Mouse (Mus musculus) bone marrow macrophage, adult 2 months (primary cell): ENCODE results near the gene Cfap57. TPM values are rescaled to one million over a fixed set of nuclear protein-coding genes. Genes with fewer than 3 reads are reported as not detected.
A peak's percentile ranks its signal among the peaks of the same experiment; 100 is the strongest.
"Not testable (repeated sequence)": the region's sequence is repeated elsewhere in the genome, so short reads cannot be mapped to it uniquely, and the experiment has no call there.

Experiments used
- H3K27ac ChIP-seq: 2 replicates; pipeline ENCODE4 v1.5.1; 2012; ENCODE audit warnings: low read depth, low read length; ENCODE audit not compliant: insufficient read depth
- H3K4me1 ChIP-seq: 2 replicates; pipeline ENCODE4 v1.6.1; 2012; ENCODE audit warnings: low read length; ENCODE audit not compliant: control insufficient read depth, insufficient read depth
- H3K4me3 ChIP-seq: 2 replicates; pipeline ENCODE4 v1.5.1; 2012; ENCODE audit warnings: mild to moderate bottlenecking, low read length, moderate library complexity; ENCODE audit not compliant: insufficient read depth
- CTCF ChIP-seq: IDR thresholded peaks from 2 replicates; pipeline ENCODE4 v1.5.1; 2012; ENCODE audit warnings: low read depth, mild to moderate bottlenecking, low read length, moderate library complexity
- POLR2A ChIP-seq: IDR thresholded peaks from 2 replicates; pipeline ENCODE4 v1.6.1; 2012; ENCODE audit warnings: mild to moderate bottlenecking, low read depth, low read length, borderline replicate concordance
- polyA plus RNA-seq: library from polyadenylated mRNA; stranded (reverse); fragments of >200 nt; gene quantifications from 2 replicates; pipeline ENCODE4 v1.2.4, GENCODE M21; 2012; ENCODE audit not compliant: missing spikeins, insufficient read depth, insufficient read length

The Cfap57 gene
- polyA plus RNA-seq, 1 experiment = not detected

DNA sequence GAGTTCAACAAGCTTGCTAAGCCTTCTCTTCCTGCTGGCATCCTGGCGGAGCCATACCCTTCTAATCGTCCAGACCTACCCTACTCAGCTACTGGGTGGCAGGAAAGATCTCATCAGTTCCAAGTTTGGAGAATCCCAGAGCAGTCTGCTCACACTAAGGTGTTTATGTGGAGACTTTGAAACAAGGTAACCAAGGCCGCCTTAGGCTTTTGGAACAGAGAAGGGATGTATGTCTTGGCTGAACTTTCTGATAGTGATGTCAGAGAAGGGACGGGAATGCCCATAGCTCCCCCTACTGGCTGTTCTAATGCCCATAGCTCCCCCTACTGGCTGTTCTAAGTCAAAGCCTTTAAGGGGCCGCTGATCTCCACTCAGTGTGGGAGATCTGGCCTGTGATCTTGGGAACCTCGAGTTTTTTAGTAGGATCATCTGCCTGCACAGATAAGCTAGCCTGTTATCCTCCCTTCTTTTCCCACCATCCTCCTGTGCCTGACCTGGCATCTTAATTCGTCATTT lies 54.4 kb downstream of the Cfap57 start:
- Histone ChIP-seq H3K4me3 (no peak overlapping the region), H3K4me1 (no peaks in the 10 kb centered on the region), H3K27ac (no peak overlapping the region)
- no peak for TF ChIP-seq POLR2A
- TF ChIP-seq CTCF = peak; percentile 98

DNA sequence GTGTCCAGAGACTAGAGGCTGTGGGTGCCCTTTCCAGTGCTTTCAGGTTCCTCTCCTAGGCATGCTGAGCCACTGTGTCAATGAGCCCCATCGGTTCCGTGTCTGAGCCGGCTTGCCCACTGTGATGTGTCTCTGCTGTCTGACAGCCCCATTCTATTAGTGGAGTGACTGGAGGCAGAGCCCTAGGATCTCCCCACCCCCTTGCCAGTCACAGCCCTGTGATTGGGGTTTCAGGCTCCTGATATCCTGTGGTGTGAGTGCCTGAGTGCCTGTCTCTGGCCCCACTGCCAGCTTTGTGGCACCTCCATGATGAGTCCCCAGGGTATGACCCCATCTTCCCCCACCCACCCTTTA lies 55.7 kb downstream of the Cfap57 start:
- H3K27ac ChIP-seq = no peak overlapping the region
- H3K4me3 ChIP-seq = no peak overlapping the region
- no peak for TF ChIP-seq CTCF
- TF ChIP-seq POLR2A = no peak
- no peaks in the 10 kb centered on the region for H3K4me1 ChIP-seq

DNA sequence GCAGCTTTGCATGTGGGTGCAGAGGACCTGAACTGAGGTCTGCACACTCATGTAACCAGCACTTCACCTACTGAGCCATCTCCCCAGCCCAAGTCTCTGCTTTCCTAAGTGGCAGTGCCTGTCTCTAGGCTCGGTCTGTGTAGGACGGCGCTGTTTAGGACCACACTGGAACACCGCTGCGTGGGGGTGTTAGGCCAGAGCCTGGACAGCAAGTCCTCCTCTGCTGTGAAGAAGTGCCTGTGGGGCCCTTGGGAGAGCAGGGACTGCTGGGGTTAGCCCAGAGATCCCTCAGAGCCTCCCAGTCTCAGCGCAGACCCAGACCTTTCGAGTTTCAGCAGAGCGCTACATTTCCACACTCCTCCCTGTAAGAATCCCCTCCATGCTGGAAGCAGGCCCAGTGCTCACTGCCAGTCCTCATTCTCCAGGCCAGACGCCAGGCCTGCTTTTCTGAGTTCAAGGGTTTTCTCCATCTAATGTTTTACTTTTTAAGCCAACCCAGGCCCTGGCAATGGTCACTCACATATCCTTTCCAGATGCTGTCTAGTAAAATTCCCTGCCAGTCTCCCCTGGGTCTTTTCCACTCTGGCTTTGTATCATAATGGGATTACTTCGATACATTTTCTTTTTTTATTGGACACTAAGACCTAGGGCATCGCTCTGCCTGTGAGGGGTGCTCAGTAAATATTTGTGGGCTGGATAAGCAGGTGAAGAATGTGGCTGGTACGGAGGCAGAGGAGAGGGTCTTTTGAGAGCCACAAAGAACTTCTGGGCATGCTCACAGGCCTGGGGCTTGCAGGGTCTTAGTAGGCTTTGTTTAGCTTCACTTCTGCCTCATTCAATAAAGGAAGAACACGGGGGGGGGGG lies 56.3 kb downstream of the Cfap57 start:
- no peak for TF ChIP-seq CTCF
- no peak for TF ChIP-seq POLR2A
- Histone ChIP-seq H3K4me3 (no peak overlapping the region), H3K4me1 (no peaks in the 10 kb centered on the region), H3K27ac (no peak overlapping the region)

DNA sequence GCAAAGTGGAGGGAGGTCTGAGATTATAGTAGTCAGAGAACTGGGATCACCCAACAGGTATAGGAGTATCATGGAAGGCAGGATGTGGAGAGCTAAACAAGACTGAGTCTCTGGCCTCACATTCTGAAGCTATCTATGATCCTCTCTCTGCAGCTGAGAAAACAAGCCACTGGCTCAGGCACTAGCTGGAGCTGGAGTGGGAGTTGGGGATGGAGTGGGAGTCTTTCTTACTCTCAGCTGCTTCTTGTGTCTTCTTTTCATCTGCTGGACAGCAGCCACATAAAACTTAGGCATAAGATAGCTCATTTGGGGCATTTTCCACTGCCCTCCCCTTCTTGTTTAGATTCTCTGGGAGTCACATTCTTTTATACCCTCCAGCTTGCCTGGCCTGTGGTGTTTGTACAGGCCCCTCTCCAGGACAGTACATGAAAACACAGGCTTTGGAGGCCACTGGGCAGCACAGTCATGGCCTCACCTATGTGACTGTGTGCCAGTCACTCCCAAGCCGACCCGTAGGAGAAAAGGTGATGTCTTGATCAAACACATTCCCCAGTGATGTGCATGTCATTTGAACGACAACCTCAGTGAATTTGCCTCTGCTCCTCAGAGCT lies 67.4 kb downstream of the Cfap57 start:
- no peak overlapping the region for H3K4me3 ChIP-seq
- no peaks in the 10 kb centered on the region for H3K4me1 ChIP-seq
- TF ChIP-seq CTCF (no peak), POLR2A (no peak)
- no peak overlapping the region for H3K27ac ChIP-seq

DNA sequence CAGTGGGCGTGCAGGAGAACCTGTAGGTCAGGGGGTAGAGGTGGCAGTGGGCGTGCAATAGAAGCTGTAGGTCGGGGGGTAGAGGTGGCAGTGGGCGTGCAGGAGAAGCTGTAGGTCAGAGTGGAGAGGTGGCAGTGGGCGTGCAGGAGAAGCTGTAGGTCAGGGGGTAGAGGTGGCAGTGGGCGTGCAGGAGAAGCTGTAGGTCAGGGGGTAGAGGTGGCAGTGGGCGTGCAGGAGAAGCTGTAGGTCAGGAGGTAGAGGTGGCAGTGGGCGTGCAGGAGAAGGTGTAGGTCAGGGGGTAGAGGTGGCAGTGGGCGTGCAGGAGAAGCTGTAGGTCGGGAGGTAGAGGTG lies 72.5 kb downstream of the Cfap57 start:
- not testable (repeated sequence) for H3K4me1 ChIP-seq, H3K4me3 ChIP-seq, H3K27ac ChIP-seq

DNA sequence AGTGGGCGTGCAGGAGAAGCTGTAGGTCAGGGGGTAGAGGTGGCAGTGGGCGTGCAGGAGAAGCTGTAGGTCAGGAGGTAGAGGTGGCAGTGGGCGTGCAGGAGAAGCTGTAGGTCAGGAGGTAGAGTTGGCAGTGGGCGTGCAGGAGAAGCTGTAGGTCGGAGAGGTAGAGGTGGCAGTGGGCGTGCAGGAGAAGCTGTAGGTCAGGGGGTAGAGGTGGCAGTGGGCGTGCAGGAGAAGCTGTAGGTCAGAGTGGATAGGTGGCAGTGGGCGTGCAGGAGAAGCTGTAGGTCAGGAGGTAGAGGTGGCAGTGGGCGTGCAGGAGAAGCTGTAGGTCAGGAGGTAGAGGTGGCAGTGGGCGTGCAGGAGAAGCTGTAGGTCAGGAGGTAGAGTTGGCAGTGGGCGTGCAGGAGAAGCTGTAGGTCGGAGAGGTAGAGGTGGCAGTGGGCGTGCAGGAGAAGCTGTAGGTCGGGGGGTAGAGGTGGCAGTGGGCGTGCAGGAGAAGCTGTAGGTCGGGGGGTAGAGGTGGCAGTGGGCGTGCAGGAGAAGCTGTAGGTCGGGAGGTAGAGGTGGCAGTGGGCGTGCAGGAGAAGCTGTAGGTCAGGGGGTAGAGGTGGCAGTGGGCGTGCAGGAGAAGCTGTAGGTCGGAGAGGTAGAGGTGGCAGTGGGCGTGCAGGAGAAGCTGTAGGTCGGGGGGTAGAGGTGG lies 73.0 kb downstream of the Cfap57 start:
- not testable (repeated sequence) for H3K27ac ChIP-seq, H3K4me1 ChIP-seq, H3K4me3 ChIP-seq

DNA sequence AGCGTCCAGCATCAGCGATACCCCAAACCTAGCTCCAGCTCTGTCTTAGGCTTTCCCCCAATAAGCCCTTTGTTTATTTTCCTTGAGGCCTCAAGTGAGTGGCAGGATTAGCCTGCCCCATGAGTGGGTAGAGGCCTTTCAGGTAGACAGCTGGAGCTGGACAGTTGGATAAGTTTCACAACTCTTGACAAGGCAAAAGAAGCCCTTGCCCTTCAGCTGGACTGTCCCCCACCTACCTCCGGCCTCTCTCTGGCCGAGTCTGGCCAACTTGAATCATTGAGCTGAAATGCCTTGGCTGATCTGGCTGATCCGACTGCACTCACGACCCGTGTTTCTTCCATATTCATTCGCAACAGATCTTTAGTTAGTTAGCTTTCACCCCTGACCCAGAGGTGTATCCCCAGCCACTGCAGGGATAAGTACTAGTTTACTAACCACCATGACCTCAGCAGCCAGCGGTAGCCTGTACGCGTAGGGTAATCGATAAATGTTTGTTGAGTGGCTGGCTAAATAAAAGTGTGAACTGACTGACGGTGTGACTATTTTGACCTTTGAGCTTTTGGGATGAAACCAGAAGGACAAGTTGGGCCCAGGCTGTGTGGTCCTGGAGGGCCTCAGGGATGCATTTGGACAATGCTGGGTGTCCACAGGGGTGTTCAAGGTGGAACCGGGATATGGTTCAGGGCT lies 76.0 kb downstream of the Cfap57 start:
- Histone ChIP-seq H3K27ac (no peak overlapping the region), H3K4me3 (no peak overlapping the region), H3K4me1 (no peaks in the 10 kb centered on the region)
- TF ChIP-seq POLR2A = no peak
- TF ChIP-seq CTCF = no peak

DNA sequence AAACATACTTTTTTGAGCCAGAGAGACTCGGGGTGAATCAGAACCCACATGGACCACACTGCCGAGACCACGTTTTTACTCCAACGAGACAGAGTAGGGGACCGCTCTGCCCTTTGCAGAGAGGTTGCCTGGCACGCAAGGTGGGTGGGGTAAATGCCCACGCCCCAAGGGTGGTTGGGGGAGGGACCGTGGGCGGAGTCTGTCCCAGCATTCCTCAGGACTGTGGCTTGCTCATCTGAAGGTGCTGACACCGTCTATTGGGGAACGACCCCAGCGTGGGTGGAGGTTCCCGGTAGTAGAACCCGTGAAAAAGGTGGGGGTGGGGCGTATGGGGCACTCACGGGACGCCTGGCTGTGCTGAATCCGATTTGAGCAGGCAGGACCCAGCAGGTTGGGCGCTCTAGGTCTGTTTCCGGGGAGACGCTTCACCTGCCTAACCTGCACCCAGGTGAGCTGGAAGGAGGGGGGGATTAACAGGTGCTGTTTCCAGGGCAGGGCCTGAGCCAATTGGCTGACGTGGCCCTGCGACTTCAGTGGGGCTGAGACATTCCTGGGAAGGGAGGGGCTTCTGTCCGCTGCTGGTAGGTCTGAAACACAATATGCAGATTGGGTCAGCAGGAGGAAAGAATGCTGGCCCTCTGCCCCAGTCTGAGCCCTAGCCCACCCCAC lies 76.9 kb downstream of the Cfap57 start, which contains the start of gene Tmem125:
Gene Tmem125, minus strand, starts transcription at position 453 of the 669 bp plus-strand sequence.
- TF ChIP-seq POLR2A = no peak
- no peak for TF ChIP-seq CTCF
- Histone ChIP-seq H3K4me3 (no peak within 1 kb of the TSS), H3K27ac (no peak within 1 kb of the TSS)

DNA sequence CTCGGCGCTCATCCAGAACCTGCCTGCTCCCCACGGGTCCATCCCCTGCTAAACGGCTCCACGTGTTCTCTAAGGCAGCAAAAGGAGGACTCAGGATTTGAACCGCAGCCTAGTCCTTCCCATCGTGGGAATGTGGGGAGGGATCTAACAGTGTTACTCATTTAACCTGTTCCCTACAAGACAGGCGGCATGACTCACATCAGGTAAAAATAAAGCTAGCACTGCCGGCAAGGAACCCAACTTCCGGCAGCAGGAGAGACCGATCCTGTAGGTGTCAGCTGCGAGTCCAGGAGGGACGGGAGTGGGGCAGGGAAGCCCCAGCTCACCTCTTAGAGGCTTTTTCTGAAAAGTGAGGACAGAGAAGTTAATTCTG lies 77.4 kb downstream of the Cfap57 start:
- H3K27ac ChIP-seq = no peak overlapping the region
- no peak overlapping the region for H3K4me3 ChIP-seq
- TF ChIP-seq CTCF = no peak
- TF ChIP-seq POLR2A = no peak
- no peaks in the 10 kb centered on the region for H3K4me1 ChIP-seq

More for the DNA sequence above, 76.9 kb downstream of the Cfap57 start, which contains the start of gene Tmem125:
- no peaks in the 10 kb centered on the region for H3K4me1 ChIP-seq
